Mouse (Mus musculus): ENCODE data around the gene Appl1.

Appl1 gene

DNA sequence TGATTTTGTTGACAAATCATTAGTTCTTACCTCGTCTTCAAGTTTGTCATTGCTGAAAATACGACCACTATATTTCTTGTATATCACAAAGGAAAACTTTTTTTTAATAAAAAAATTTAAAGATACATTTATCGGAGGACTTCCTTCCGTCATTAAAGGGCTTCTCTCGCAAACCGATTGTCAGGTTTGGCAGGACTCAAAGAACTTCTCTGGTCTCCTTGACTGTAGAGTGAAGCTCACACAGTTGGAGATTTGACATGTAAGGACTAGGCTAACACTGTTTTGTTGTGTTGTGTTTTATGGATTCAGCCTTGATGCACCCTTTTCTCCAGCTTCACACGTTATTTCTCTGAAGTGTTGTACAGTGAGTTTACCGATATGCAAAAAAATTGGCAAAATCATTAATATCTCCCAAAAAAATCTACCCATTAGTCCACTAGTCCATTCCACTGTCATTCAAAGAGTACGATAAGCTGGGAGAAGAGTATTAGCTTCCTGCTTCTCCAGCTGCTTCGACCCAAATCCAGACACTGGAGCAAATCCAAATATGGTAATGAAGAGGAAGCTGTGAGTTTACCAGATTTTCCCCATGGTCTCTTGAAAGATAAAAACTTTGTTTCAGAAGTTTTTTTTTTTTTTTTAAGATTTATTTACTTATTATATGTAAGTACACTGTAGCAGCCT, at the start of gene Appl1:
Gene Appl1, minus strand, starts transcription at position 127 of the 684 bp plus-strand sequence.
- DNase-seq (ENCODE audit: low read depth) = peak; percentile 51

DNA sequence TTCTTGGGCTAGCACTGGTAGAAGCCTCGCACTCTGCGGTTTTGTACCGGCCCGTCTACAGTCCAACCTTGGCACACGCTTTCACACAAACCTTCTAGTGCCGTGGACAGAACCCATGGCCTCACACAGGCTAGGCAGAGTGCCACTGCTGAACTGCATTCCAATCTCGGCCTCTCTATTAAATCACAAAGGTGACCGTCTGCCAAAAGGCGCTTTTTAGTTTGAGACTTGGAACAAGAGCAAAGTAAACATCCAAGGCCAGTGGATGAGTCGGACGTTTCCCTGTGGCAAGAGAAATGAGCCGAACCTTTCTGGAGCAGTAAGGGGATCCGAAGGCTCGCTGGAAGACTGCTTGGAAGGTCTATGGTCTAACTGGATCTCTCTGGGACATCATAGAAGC, 48.8 kb upstream of the Appl1 start:
- DNase-seq (ENCODE audit: low read depth) = no peak

GRCm38 (mm10) chr14:27017936-27018335, 46.9 kb upstream of the Appl1 start:
- no peak for DNase-seq (ENCODE audit: low read depth)

GRCm38 (mm10) chr14:27013658-27014057, 42.6 kb upstream of the Appl1 start:
- DNase-seq (ENCODE audit: low read depth) = no peak

DNA sequence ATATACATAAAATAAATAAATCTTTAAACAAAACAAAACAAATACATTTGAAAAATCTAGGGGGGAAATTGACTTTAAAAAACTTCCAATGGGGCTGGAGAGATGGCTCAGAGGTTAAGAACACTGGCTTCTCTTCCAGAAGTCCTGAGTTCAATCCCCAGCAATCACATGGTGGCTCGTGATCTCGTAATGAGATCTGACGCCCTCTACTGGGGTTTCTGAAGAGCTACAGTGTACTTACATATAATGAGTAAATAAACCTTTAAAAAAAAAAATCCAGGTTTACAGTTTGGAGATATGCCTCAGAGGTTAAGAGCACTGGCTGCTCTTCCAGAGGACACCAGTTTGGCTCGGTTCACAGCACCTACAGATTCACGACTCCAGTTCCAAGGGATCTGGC, 40.5 kb upstream of the Appl1 start:
- peak; percentile 36 for DNase-seq (ENCODE audit: low read depth)

DNA sequence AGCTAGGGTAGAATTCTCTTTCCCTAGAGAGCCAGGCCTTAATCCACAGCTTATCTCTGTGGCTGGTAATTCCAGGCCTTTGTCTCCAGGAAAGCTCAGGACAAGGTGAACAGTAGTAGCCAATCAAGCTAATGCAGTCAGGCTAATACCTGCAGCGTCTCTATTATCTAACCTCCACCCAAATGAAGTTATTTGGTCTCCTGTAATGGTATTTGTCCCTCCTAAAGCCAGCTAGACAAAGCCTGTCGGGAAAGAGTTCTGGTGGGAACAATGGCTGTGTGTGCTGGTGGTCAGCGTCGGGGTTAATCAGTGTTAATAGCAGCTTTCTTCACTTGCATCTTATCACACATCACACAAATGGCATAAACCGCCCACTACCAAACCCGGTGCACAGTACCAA, 34.9 kb upstream of the Appl1 start:
- no peak for DNase-seq (ENCODE audit: low read depth)

DNA sequence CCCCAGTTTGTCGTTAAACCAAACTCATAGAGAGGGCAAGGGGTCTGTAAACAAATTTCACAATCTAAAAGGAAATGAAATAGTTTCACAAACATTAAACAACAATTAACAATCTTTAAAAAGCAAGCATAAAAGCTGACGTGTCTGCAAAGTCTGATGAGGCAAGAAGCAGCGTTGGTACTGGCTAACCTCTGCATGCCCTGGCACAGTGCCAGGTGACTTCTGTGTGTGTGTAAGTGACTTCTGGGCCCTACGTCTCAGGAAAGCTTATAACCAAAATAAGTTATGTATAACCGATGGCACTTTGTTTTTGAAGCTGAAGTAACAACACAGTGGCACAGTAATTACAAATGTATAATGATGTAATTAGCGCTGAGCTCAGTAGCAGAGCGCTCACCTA, 33.9 kb upstream of the Appl1 start:
- DNase-seq (ENCODE audit: low read depth) = no peak

DNA sequence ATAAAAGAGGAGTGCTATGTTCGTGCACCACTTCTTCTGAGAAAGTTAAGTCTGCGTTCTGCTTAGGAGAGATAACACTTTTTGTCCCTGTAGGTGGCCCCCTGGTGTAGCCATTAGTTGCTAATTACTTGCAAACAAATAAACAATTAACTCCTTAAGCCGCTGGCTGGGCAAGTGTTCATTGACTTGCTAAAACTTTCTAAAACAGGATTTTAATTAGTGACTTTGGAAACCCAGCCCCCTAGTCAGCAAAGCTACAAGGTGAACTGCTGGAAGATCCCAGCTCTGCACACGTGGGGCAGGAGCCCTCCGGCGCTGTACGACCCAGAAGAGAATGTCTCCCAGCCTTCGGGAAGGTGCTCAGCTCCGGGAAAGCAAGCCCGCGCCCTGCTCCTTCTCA, 29.4 kb upstream of the Appl1 start:
- DNase-seq (ENCODE audit: low read depth) = no peak

DNA sequence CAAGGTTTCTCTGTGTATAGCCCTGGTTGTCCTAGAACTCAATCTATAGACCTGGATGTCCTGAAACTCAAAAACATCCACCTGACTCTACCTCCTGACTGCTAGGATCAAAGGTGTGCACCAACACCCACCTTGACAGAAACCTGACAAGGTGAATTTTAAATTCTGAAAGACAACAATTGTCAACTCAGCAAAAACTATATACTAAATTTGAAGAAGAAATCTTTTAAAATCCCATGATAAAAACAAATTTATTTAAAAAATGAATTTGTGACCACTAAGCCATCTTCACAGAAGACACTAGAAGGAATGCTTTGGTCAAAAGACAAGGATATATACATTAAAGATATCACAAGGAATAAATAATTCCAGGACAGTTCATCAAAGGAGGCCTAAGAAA, 25.2 kb upstream of the Appl1 start:
- no peak for DNase-seq (ENCODE audit: low read depth)

- DNase-seq (ENCODE audit: low read depth) = peak; percentile 82
Observed at GRCm38 (mm10) chr14:26994211-26994741, 23.2 kb upstream of the Appl1 start, which contains the start of gene Hesx1. Hesx1 (plus strand) TSS chr14:26994416.

GRCm38 (mm10) chr14:26993427-26993826, 22.4 kb upstream of the Appl1 start:
- no peak for DNase-seq (ENCODE audit: low read depth)

GRCm38 (mm10) chr14:26991622-26992021, 20.6 kb upstream of the Appl1 start:
- no peak for DNase-seq (ENCODE audit: low read depth)

DNA sequence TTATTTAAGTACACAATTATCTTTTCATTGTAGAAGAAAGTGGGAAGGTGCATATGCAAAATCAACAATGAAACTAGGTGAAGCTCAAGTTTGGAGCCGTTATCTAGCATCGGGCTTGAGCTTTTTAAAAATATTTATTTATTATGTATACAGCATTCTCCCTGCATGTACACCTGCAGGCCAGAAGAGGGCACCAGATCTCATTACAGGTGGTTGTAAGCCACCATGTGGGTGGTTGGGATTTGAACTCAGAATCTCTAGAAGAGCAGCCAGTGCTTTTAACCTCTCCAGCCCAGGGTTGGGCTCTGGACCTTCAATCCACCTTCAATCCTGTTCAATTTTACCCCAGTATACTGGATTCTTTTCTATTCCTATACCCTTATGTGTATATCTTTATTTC, 17.7 kb upstream of the Appl1 start:
- DNase-seq (ENCODE audit: low read depth) = peak; percentile 69

DNA sequence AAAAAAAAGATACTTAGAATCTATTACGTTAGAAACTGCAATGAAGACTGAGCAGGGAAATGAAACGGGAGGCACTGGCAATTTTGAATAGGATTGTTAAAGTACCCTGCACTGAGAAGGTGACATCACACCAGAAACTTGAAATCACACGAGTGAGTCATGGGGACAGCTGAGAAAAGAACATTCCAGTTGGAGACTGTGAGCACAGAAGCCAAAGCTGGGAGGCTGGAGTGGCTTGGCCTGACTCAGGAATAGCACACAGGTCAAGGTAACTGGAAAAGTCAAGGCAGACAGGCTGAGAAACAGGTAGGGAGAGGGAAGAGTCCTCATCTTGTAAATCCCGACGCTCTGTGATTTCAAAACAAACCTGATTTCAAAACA, 11.1 kb upstream of the Appl1 start:
- no peak for DNase-seq (ENCODE audit: low read depth)

- no peak for DNase-seq (ENCODE audit: low read depth)
Observed at GRCm38 (mm10) chr14:26981494-26982149, 10.6 kb upstream of the Appl1 start.

DNA sequence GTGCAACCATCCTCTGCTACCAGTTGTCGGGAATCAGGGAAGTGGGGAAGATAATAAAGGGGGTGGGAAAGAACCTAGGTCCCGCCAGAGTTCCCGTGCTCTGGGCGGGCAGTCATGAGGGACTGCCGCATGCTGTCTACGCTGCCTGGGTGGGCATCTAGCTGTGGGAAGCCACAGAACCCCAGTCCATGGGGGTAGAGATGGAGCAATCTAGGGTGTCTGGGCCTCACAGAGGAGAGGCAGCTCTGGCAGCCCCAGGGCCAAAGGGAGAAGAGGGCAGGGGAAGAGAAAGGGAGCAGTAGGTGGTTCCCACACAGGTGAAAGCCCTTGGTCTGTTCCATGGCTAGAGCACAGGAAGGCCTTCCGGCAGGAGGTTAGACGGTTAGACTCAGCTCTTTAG, 10.0 kb upstream of the Appl1 start:
- DNase-seq (ENCODE audit: low read depth) = no peak

GRCm38 (mm10) chr14:26979808-26980207, 8.8 kb upstream of the Appl1 start:
- DNase-seq (ENCODE audit: low read depth) = no peak

DNA sequence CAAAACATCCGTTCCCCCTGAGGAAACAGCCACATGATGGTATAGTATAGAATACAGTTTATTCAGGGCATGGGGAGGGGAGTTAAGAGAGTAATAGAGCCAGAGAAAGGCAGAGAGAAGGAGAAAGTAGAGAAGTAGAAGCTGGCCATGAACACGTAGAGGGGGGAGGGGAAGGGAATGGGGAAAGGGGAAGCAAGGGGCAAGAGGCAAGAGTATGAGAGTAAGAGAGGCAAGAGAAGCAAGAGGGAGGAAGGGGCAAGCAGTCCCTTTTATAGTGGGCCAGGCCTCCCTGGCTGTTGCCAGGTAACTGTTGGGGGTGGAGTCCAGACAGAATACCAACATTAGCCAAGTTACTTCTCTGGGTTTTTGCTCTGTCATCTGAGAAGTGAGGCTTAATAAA, 6.5 kb upstream of the Appl1 start:
- DNase-seq (ENCODE audit: low read depth) = no peak

DNA sequence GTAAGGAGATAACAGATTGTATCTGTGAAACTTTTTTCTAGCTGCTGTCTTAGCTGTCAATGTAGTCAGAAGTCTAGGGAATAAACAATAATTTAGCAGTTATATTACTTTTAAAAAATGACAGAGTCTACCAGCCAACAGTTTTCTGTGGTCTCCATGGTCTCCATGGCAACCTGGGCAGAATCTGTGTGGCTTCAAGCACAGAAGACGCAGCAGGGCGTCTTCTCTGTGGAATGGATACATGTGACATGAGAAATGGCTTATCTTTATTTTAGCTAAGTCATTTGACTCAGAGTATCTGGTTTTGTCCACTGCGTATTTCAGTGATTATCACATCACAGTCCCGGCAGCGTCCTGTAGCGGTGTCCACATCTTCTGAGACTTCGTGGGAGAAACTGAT, 5.2 kb upstream of the Appl1 start:
- no peak for DNase-seq (ENCODE audit: low read depth)

- no peak for DNase-seq (ENCODE audit: low read depth)
Observed at GRCm38 (mm10) chr14:26975490-26975889, 4.5 kb upstream of the Appl1 start.

GRCm38 (mm10) chr14:26973089-26973488, 2.1 kb upstream of the Appl1 start:
- DNase-seq (ENCODE audit: low read depth) = peak; percentile 37

DNA sequence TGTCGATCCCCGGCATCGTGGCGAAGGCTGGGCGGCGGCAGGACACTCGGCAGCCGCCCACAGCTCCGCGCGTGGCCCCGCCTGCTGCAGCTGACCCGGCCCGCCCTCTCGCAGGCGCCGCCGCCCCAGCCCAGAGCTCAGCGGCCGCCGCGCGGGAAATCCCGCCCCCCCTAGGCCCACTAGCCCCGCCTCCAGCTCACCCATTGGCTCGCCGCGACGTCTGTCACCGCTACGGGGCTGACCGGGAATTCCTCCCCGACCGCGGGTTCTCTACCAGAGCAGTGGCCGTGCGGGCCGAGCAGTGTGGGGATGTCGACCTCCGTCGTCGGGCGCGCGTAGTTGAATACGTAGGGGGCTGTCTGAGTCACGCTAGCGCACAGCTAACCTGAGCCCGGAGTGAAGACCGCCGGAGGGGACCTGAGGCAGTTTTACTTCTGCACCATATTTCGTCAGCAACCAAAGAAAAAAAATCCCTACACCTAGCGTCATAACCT, 546 bp downstream of the Appl1 start:
- peak; percentile 96 for DNase-seq (ENCODE audit: low read depth)

DNA sequence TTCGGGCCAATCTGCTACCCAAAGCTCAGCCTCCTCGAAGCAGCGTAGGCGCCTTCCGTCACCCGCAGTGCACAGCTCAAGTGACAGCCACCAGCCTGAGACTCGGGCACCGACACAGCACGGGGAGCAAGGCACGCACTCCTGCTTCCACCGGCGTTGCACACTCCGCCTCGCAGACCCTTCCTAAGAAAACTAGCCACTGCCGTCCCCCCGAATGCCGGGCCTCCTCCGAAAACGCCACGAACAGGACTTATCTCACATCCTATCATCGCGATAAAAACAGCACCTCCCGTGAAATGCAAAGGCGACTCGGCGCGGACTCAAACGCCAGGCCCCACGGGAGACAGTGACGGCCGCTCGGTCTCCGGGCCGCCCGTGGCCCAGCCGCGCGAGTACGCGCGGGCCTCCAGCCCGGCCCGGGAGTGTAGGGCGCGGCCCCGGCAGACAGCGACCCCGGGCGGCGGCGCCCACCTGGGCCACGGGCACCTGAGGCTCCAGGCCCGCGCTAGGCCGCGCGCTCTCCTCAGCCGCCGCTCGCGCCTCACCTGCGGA, 1.1 kb downstream of the Appl1 start:
- peak; percentile 80 for DNase-seq (ENCODE audit: low read depth)

Data from induced T-regulatory cell, adult 2 months (primary cell).